Mouse (Mus musculus) ES-CJ7 (cell line): ENCODE data around the gene Irf9.
A peak's percentile ranks its signal among the peaks of the same experiment; 100 is the strongest.

ENCODE experiments used
- DNase-seq: peaks from one replicate; pipeline ENCODE4 v3.0.0; 2011; ENCODE audit warnings: low read depth, low spot score

The Irf9 gene

GRCm38 (mm10) chr14:55614565-55615178, 11.3 kb downstream of the Irf9 start:
- DNase-seq, result no peak

- DNase-seq, result no peak
These were observed 12.5 kb downstream of the Irf9 start for GRCm38 (mm10) chr14:55615876-55616275.

- no peak for DNase-seq
These were observed 13.5 kb downstream of the Irf9 start for GRCm38 (mm10) chr14:55616844-55617243.

GRCm38 (mm10) chr14:55617822-55618221, 14.5 kb downstream of the Irf9 start, which contains the start of gene Rec8:
Gene Rec8, plus strand, starts transcription at chr14:55618037.
- DNase-seq, result peak; percentile 97

- no peak for DNase-seq
These were observed 15.3 kb downstream of the Irf9 start for GRCm38 (mm10) chr14:55618486-55619195.

GRCm38 (mm10) chr14:55628077-55628827, 24.9 kb downstream of the Irf9 start:
- no peak for DNase-seq

- peak; percentile 68 for DNase-seq
These were observed 25.9 kb downstream of the Irf9 start for GRCm38 (mm10) chr14:55629312-55629711.

GRCm38 (mm10) chr14:55634874-55635522, 31.6 kb downstream of the Irf9 start:
- DNase-seq, result peak; percentile 25

- DNase-seq, result peak; percentile 90
These were observed 32.2 kb downstream of the Irf9 start, which contains the start of gene Ipo4 for GRCm38 (mm10) chr14:55635523-55636007. Gene Ipo4, minus strand, starts transcription at chr14:55635957.

- DNase-seq, result no peak
These were observed 34.4 kb downstream of the Irf9 start, which contains the start of gene Gm49378 for GRCm38 (mm10) chr14:55637795-55638194. Gene Gm49378, minus strand, starts transcription at chr14:55637895.

- no peak for DNase-seq
These were observed 37.4 kb downstream of the Irf9 start for GRCm38 (mm10) chr14:55640816-55641215.

- DNase-seq, result no peak
These were observed 37.9 kb downstream of the Irf9 start for GRCm38 (mm10) chr14:55641291-55641690.

- DNase-seq, result no peak
These were observed 39.3 kb downstream of the Irf9 start for GRCm38 (mm10) chr14:55642679-55643059.

- DNase-seq, result peak; percentile 66
These were observed 39.9 kb downstream of the Irf9 start, which contains the start of gene Tm9sf1 for GRCm38 (mm10) chr14:55643060-55643907. Gene Tm9sf1, minus strand, starts transcription at chr14:55643806.

- no peak for DNase-seq
These were observed 41.0 kb downstream of the Irf9 start for GRCm38 (mm10) chr14:55644261-55644888.

- no peak for DNase-seq
These were observed 46.5 kb downstream of the Irf9 start, which contains the start of gene Tssk4 for GRCm38 (mm10) chr14:55649884-55650283. Gene Tssk4, plus strand, starts transcription at chr14:55650184.

GRCm38 (mm10) chr14:55651528-55651927, 48.2 kb downstream of the Irf9 start:
- no peak for DNase-seq

- DNase-seq, result no peak
These were observed 53.6 kb downstream of the Irf9 start for GRCm38 (mm10) chr14:55656935-55657334.

GRCm38 (mm10) chr14:55658011-55658410, 54.6 kb downstream of the Irf9 start:
- DNase-seq, result no peak
